Mouse (Mus musculus) embryonic facial prominence, embryonic 14.5 days (tissue): ENCODE results near the gene Gm44965. TPM values are rescaled to one million over a fixed set of nuclear protein-coding genes. Genes with fewer than 3 reads are reported as not detected.

Source experiments
- ATAC-seq: fragments of 200-750 bp; cut with Nextera tagmentation; 2 replicates; pipeline ENCODE4 v1.8.0; 2017; ENCODE audit warnings: low read depth, moderate number of reproducible peaks, moderate TSS enrichment
- DNase-seq: peaks from one replicate; pipeline ENCODE4 v3.0.0-alpha.2; 2015; ENCODE audit warnings: low spot score
- H3K27ac ChIP-seq: fragments of 300-500 bp; sonication (generic); replicated peaks from 2 replicates; pipeline ENCODE4 v1.5.1; 2014; ENCODE audit warnings: low read depth, mild to moderate bottlenecking, low read length, moderate library complexity
- H3K27me3 ChIP-seq: fragments of 300-500 bp; sonication (generic); replicated peaks from 2 replicates; pipeline ENCODE4 v1.6.1; 2014; ENCODE audit warnings: low read length; ENCODE audit not compliant: control insufficient read depth, insufficient read depth
- H3K36me3 ChIP-seq: fragments of 300-500 bp; sonication (generic); 2 replicates; pipeline ENCODE4 v1.6.1; 2014; ENCODE audit warnings: low read length, mixed read lengths; ENCODE audit not compliant: control insufficient read depth, insufficient read depth
- H3K4me1 ChIP-seq: fragments of 300-500 bp; sonication (generic); 2 replicates; pipeline ENCODE4 v1.6.1; 2014; ENCODE audit warnings: antibody characterized with exemption, low read length; ENCODE audit not compliant: control insufficient read depth, insufficient read depth
- H3K4me2 ChIP-seq: fragments of 300-500 bp; sonication (generic); 2 replicates; pipeline ENCODE4 v1.6.1; 2014; ENCODE audit warnings: low read depth, mild to moderate bottlenecking, low read length, moderate library complexity, mixed read lengths
- H3K4me3 ChIP-seq: fragments of 300-500 bp; sonication (generic); 2 replicates; pipeline ENCODE4 v1.5.1; 2014; ENCODE audit warnings: low read depth, mild to moderate bottlenecking, low read length
- H3K9ac ChIP-seq: fragments of 300-500 bp; sonication (generic); 2 replicates; pipeline ENCODE4 v1.6.1; 2014; ENCODE audit warnings: low read depth, mild to moderate bottlenecking, low read length, moderate library complexity, mixed read lengths
- H3K9me3 ChIP-seq: fragments of 300-500 bp; sonication (generic); 2 replicates; pipeline ENCODE4 v1.6.1; 2016; ENCODE audit warnings: low read length; ENCODE audit not compliant: control insufficient read depth
- WGBS: fragments of 180-500 bp; shearing (Covaris S2); extraction: QIAGEN DNeasy Blood & Tissue Kit; methylation state at CpG from one replicate; pipeline ENCODE4 v1.1.7; 2014; 5-methylcytosine and 5-hydroxymethylcytosine counted together
- polyA plus RNA-seq: library from polyadenylated mRNA; unstranded; fragments of >200 nt; fragmentation: Nextera tagmentation; extraction: Ambion mirVana; gene quantifications from 2 replicates; pipeline ENCODE4 v1.2.1, GENCODE M21; 2014

Gene Gm44965
- polyA plus RNA-seq, 1 experiment from 2014 or later: not detected

- no peak for ATAC-seq
- Histone ChIP-seq H3K9me3 (no peaks in the 10 kb centered on the region), H3K27ac (no peak overlapping the region), H3K36me3 (no peaks in the 10 kb centered on the region), H3K4me2 (no peak overlapping the region), H3K27me3 (0 out of 2 replicates have a peak, but pooled peaks cover 2% of the 10 kb centered on the region), H3K4me3 (no peak overlapping the region), H3K4me1 (no peaks in the 10 kb centered on the region), H3K9ac (no peak overlapping the region)
- 78% methylated on average over 2 of the region's 2 CpGs for WGBS
- DNase-seq: no peak
Observed at GRCm38 (mm10) chr6:48635105-48635504, 41.4 kb downstream of the Gm44965 start.

GRCm38 (mm10) chr6:48636515-48636914 is 42.8 kb downstream of the Gm44965 start:
- no peak for ATAC-seq
- H3K36me3 ChIP-seq: no peaks in the 10 kb centered on the region
- no peak overlapping the region for H3K9ac ChIP-seq
- no peaks in the 10 kb centered on the region for H3K27me3 ChIP-seq
- no peak overlapping the region for H3K4me3 ChIP-seq
- H3K27ac ChIP-seq: no peak overlapping the region
- H3K4me1 ChIP-seq: no peaks in the 10 kb centered on the region
- peak; percentile 9 for DNase-seq
- no peaks in the 10 kb centered on the region for H3K9me3 ChIP-seq
- no peak overlapping the region for H3K4me2 ChIP-seq
- WGBS: 40% methylated on average over 6 of the region's 6 CpGs

- Histone ChIP-seq H3K4me3 (no peak overlapping the region), H3K9me3 (no peaks in the 10 kb centered on the region), H3K4me2 (no peak overlapping the region), H3K27me3 (no peaks in the 10 kb centered on the region), H3K4me1 (no peaks in the 10 kb centered on the region), H3K36me3 (no peaks in the 10 kb centered on the region), H3K27ac (no peak overlapping the region), H3K9ac (no peak overlapping the region)
- 59% methylated on average over 6 of the region's 6 CpGs for WGBS
- DNase-seq (no peak), ATAC-seq (no peak)
Observed at GRCm38 (mm10) chr6:48637811-48638500, 44.2 kb downstream of the Gm44965 start.

DNA sequence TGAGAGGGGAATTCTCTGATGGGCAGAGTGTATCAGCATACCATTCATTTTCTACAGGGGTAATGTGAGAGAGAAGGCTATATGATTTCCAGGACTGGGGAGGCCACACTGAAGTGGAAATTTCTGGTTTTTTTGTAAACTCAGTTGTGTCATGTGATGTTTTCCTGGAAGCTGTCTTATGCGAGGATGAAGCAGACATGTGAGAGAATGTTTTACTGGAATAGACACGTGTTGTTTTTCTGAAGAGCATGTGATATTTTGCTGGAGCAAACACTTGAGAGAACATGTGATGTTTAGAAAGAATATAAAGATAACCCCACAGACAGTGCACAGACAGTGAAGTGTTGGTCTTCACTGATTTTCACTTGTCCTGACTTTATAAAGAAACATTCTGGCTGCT is 44.8 kb downstream of the Gm44965 start:
- H3K4me1 ChIP-seq: no peaks in the 10 kb centered on the region
- 80% methylated on average over 2 of the region's 2 CpGs for WGBS
- no peak for DNase-seq
- no peak overlapping the region for H3K27ac ChIP-seq
- H3K9ac ChIP-seq: no peak overlapping the region
- no peaks in the 10 kb centered on the region for H3K36me3 ChIP-seq
- no peaks in the 10 kb centered on the region for H3K9me3 ChIP-seq
- ATAC-seq: no peak
- no peaks in the 10 kb centered on the region for H3K27me3 ChIP-seq
- no peak overlapping the region for H3K4me3 ChIP-seq
- no peak overlapping the region for H3K4me2 ChIP-seq

DNA sequence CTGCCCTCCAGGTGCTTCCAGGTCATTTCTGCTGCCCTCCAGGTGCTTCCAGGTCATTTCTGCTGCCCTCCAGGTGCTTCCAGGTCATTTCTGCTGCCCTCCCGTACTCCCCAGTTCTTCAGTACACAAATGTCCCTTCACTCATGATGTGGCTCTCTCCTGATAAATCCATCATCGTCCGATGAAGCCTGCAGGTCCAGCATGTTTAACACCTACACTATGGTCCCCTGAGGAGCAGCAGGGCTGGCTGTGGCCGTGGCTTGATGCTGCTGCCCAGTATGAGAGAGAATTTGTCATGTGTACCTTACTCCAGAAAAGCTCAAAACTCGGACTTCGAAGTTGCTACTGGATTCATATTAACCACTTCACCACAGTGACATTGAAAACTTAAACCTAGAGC is 47.6 kb downstream of the Gm44965 start:
- H3K36me3 ChIP-seq: no peaks in the 10 kb centered on the region
- no peak overlapping the region for H3K4me3 ChIP-seq
- H3K4me2 ChIP-seq: no peak overlapping the region
- no peaks in the 10 kb centered on the region for H3K9me3 ChIP-seq
- no peak overlapping the region for H3K27ac ChIP-seq
- ATAC-seq: no peak
- WGBS: 67% methylated on average over 6 of the region's 6 CpGs
- H3K9ac ChIP-seq: no peak overlapping the region
- H3K27me3 ChIP-seq: no peaks in the 10 kb centered on the region
- H3K4me1 ChIP-seq: no peaks in the 10 kb centered on the region
- no peak for DNase-seq

GRCm38 (mm10) chr6:48642764-48643292 is 49.1 kb downstream of the Gm44965 start:
- no peaks in the 10 kb centered on the region for H3K27me3 ChIP-seq
- no peak overlapping the region for H3K4me2 ChIP-seq
- ATAC-seq (no peak), DNase-seq (peak; percentile 83)
- WGBS: 18% methylated on average over 4 of the region's 4 CpGs
- H3K36me3 ChIP-seq: no peaks in the 10 kb centered on the region
- no peaks in the 10 kb centered on the region for H3K4me1 ChIP-seq
- H3K9ac ChIP-seq: no peak overlapping the region
- no peak overlapping the region for H3K4me3 ChIP-seq
- H3K9me3 ChIP-seq: no peaks in the 10 kb centered on the region
- H3K27ac ChIP-seq: no peak overlapping the region

- Histone ChIP-seq H3K36me3 (no peaks in the 10 kb centered on the region), H3K4me3 (no peak overlapping the region), H3K27ac (no peak overlapping the region), H3K27me3 (no peaks in the 10 kb centered on the region), H3K9me3 (no peaks in the 10 kb centered on the region), H3K9ac (no peak overlapping the region), H3K4me1 (no peaks in the 10 kb centered on the region), H3K4me2 (no peak overlapping the region)
- 14% methylated on average over 12 of the region's 12 CpGs for WGBS
- ATAC-seq (0 out of 2 replicates have a peak, but pooled peaks have one; percentile 18), DNase-seq (peak; percentile 73)
Observed at GRCm38 (mm10) chr6:48645660-48646308, 52.0 kb downstream of the Gm44965 start.

DNA sequence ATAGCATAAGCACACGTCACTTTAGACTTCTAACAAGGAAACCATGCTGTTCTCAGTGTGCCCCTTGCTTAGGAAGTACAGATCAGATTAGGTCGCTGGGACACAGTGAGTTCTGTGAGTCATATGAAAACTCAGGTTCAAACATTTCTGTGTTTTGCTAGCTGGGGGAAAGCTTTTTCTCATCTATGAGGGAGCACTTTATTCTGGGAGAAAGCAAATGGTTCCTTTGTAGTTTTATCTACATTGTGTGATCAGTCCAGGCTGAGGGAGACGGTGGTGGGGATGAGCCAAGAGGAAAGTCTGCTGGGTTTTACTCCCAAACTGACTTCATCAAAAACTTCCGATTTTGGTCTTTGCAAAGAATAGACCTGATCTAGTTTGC is 52.6 kb downstream of the Gm44965 start:
- no peaks in the 10 kb centered on the region for H3K4me1 ChIP-seq
- H3K27me3 ChIP-seq: no peaks in the 10 kb centered on the region
- H3K36me3 ChIP-seq: no peaks in the 10 kb centered on the region
- ATAC-seq (no peak), DNase-seq (no peak)
- WGBS: 78% methylated on average over 4 of the region's 4 CpGs
- no peak overlapping the region for H3K4me2 ChIP-seq
- no peak overlapping the region for H3K4me3 ChIP-seq
- H3K9ac ChIP-seq: no peak overlapping the region
- no peaks in the 10 kb centered on the region for H3K9me3 ChIP-seq
- no peak overlapping the region for H3K27ac ChIP-seq
